Mouse (Mus musculus) induced T-regulatory cell, adult 2 months (primary cell): ENCODE results near the gene Gm20817.
"Not testable (repeated sequence)": the region's sequence is repeated elsewhere in the genome, so short reads cannot be mapped to it uniquely, and the experiment has no call there.

Source experiments
- DNase-seq: peaks from one replicate; pipeline ENCODE4 v3.0.0-alpha.2; 2012; ENCODE audit warnings: low read depth

The Gm20817 gene

DNA sequence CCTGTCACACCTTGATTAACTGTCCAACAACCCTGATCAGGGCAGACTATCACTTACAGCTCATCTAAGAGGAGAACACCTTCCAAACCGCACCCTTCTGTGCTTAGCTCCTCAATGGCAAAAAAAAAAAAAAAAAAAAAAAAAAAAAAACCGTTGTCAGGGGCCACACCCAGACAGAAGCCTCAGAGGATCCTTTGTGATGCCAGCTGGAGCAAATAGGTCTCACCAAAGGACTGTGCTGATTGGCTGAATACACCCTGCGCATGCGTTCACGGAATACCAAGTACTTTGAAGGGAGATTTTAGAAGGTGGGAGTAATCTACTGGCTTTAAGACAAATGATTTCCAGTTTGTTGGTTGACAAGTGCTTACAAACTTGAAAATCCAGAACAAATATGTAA is at the start of gene Gm20817:
TSS of gene Gm20817 (minus strand) at position 101 of the 400 bp plus-strand sequence.
- DNase-seq = not testable (repeated sequence)
